Mouse (Mus musculus) MEL (cell line): ENCODE measurements around the gene Ncoa3. TPM values are rescaled to one million over a fixed set of nuclear protein-coding genes. Genes with fewer than 3 reads are reported as not detected.

Source experiments
- DNase-seq: peaks from one replicate; pipeline ENCODE4 v3.0.0; 2011; ENCODE audit warnings: low read depth, low spot score
- H3K27ac ChIP-seq: 2 replicates; pipeline ENCODE4 v1.5.1; 2012; ENCODE audit warnings: low read depth, mild to moderate bottlenecking, control low read depth, low read length, moderate library complexity; ENCODE audit not compliant: control insufficient read depth
- H3K27me3 ChIP-seq, 2 experiments: fragments of 150-350 bp in 1 of 2; sonication (generic) in 1 of 2; 2 replicates each; pipeline ENCODE4 v1.6.1; 2012; ENCODE audit warnings: low read length in 2 of 2, mild to moderate bottlenecking in 2 of 2, improper control_type of control experiment in 1 of 2, moderate library complexity in 1 of 2; ENCODE audit not compliant: insufficient read depth in 2 of 2, control insufficient read depth in 1 of 2
- H3K36me3 ChIP-seq, 2 experiments: 2 replicates each; pipeline ENCODE4 v1.6.1; 2012 to 2014; ENCODE audit warnings: low read length in 2 of 2, improper control_type of control experiment in 1 of 2, inconsistent platforms in 1 of 2, mild to moderate bottlenecking in 1 of 2; ENCODE audit not compliant: insufficient read depth in 2 of 2, control insufficient read depth in 1 of 2
- H3K4me1 ChIP-seq, 2 experiments: fragments of 150-350 bp in 1 of 2; sonication (generic) in 1 of 2; 2 replicates each; pipeline ENCODE4 v1.6.1; 2012; ENCODE audit warnings: low read length in 2 of 2, improper control_type of control experiment in 1 of 2, mild to moderate bottlenecking in 1 of 2; ENCODE audit not compliant: insufficient read depth in 2 of 2, control insufficient read depth in 1 of 2
- H3K4me3 ChIP-seq, 2 experiments: fragments of 150-350 bp in 1 of 2; sonication (generic) in 1 of 2; 2 replicates each; pipeline ENCODE4 v1.5.1; 2012; ENCODE audit warnings: low read depth in 2 of 2, low read length in 2 of 2, mild to moderate bottlenecking in 2 of 2, moderate library complexity in 2 of 2, control low read depth in 1 of 2, improper control_type of control experiment in 1 of 2; ENCODE audit not compliant: control insufficient read depth in 1 of 2, insufficient read depth in 1 of 2
- H3K79me2 ChIP-seq: 2 replicates; pipeline ENCODE4 v1.6.1; 2012; ENCODE audit warnings: mild to moderate bottlenecking, low read length, moderate library complexity; ENCODE audit not compliant: control insufficient read depth, poor library complexity, insufficient read depth
- H3K9ac ChIP-seq: 2 replicates; pipeline ENCODE4 v1.6.1; 2012; ENCODE audit warnings: low read depth, mild to moderate bottlenecking, control low read depth, low read length, moderate library complexity; ENCODE audit not compliant: control insufficient read depth, poor library complexity, severe bottlenecking
- H3K9me3 ChIP-seq: fragments of 150-350 bp; sonication (generic); replicated peaks from 2 replicates; pipeline ENCODE4 v1.6.1; 2012; ENCODE audit warnings: mild to moderate bottlenecking, low read length, improper control_type of control experiment, moderate library complexity; ENCODE audit not compliant: insufficient read depth
- BHLHE40 ChIP-seq: IDR thresholded peaks from 2 replicates; pipeline ENCODE4 v1.6.1; 2012; ENCODE audit warnings: low read depth, mild to moderate bottlenecking, inconsistent platforms, low read length, improper control_type of control experiment, borderline replicate concordance
- CHD2 ChIP-seq: IDR thresholded peaks from 2 replicates; pipeline ENCODE4 v1.6.1; 2011; ENCODE audit warnings: low read length, improper control_type of control experiment
- CTCF ChIP-seq, 3 experiments: IDR thresholded peaks in 2 of 3; conservative IDR thresholded peaks in 1 of 3; 2 replicates each; pipeline ENCODE4 v1.5.1; 2011 to 2012; ENCODE audit warnings: low read length in 3 of 3, low read depth in 2 of 3, mild to moderate bottlenecking in 2 of 3, improper control_type of control experiment in 1 of 3, inconsistent platforms in 1 of 3, mixed read lengths in 1 of 3, moderate library complexity in 1 of 3; ENCODE audit not compliant: control insufficient read depth in 1 of 3, insufficient read depth in 1 of 3, poor library complexity in 1 of 3, severe bottlenecking in 1 of 3
- E2F4 ChIP-seq: IDR thresholded peaks from 2 replicates; pipeline ENCODE4 v1.6.1; 2011; ENCODE audit warnings: low read depth, low read length, improper control_type of control experiment, borderline replicate concordance
- ELF1 ChIP-seq: IDR thresholded peaks from 2 replicates; pipeline ENCODE4 v1.6.1; 2014; ENCODE audit warnings: low read depth, mild to moderate bottlenecking, inconsistent platforms, low read length, improper control_type of control experiment, moderate library complexity
- EP300 ChIP-seq, 2 experiments: IDR thresholded peaks; 2 replicates each; pipeline ENCODE4 v1.6.1; 2011; ENCODE audit warnings: improper control_type of control experiment in 2 of 2, low read length in 2 of 2, low read depth in 1 of 2, mild to moderate bottlenecking in 1 of 2
- HCFC1 ChIP-seq: IDR thresholded peaks from 2 replicates; pipeline ENCODE4 v1.6.1; 2012; ENCODE audit warnings: low read depth, mild to moderate bottlenecking, inconsistent platforms, low read length, improper control_type of control experiment, moderate library complexity
- JUND ChIP-seq: IDR thresholded peaks from 2 replicates; pipeline ENCODE4 v1.6.1; 2011; ENCODE audit warnings: low read depth, mild to moderate bottlenecking, improper control_type of control experiment, low read length
- MAFK ChIP-seq: IDR thresholded peaks from 2 replicates; pipeline ENCODE4 v1.6.1; 2011; ENCODE audit warnings: low read depth, mild to moderate bottlenecking, low read length, improper control_type of control experiment, borderline replicate concordance
- MEF2A ChIP-seq: IDR thresholded peaks from 2 replicates; pipeline ENCODE4 v1.6.1; 2014; ENCODE audit warnings: low read depth, mild to moderate bottlenecking, inconsistent platforms, low read length, improper control_type of control experiment; ENCODE audit not compliant: poor library complexity, insufficient replicate concordance, severe bottlenecking; ENCODE audit errors: extremely low read depth
- NELFE ChIP-seq: IDR thresholded peaks from 2 replicates; pipeline ENCODE4 v1.6.1; 2011; ENCODE audit warnings: low read depth, low read length, improper control_type of control experiment
- POLR2A ChIP-seq, 2 experiments: IDR thresholded peaks; 2 replicates each; pipeline ENCODE4 v1.6.1; 2011 to 2012; ENCODE audit warnings: low read length in 2 of 2, mild to moderate bottlenecking in 2 of 2, control low read depth in 1 of 2, improper control_type of control experiment in 1 of 2, low read depth in 1 of 2, moderate library complexity in 1 of 2; ENCODE audit not compliant: control insufficient read depth in 1 of 2, insufficient read depth in 1 of 2, poor library complexity in 1 of 2
- POLR2AphosphoS2 ChIP-seq: IDR thresholded peaks from 2 replicates; pipeline ENCODE4 v1.6.1; 2011; ENCODE audit warnings: low read length, improper control_type of control experiment
- RAD21 ChIP-seq: IDR thresholded peaks from 2 replicates; pipeline ENCODE4 v1.6.1; 2011; ENCODE audit warnings: mild to moderate bottlenecking, low read depth, low read length, improper control_type of control experiment
- RCOR1 ChIP-seq: IDR thresholded peaks from 2 replicates; pipeline ENCODE4 v1.6.1; 2012; ENCODE audit warnings: low read depth, mild to moderate bottlenecking, inconsistent platforms, low read length, improper control_type of control experiment
- TAL1 ChIP-seq: IDR thresholded peaks from 2 replicates; pipeline ENCODE4 v1.6.1; 2012; ENCODE audit warnings: mild to moderate bottlenecking, inconsistent platforms, low read length, moderate library complexity, mixed read lengths
- TCF12 ChIP-seq: IDR thresholded peaks from 2 replicates; pipeline ENCODE4 v1.6.1; 2014; ENCODE audit warnings: low read depth, mild to moderate bottlenecking, inconsistent platforms, low read length, improper control_type of control experiment, moderate library complexity
- UBTF ChIP-seq: IDR thresholded peaks from 2 replicates; pipeline ENCODE4 v1.6.1; 2012; ENCODE audit warnings: low read depth, mild to moderate bottlenecking, inconsistent platforms, low read length, improper control_type of control experiment, moderate library complexity, borderline replicate concordance; ENCODE audit not compliant: insufficient read depth
- USF1 ChIP-seq: IDR thresholded peaks from 2 replicates; pipeline ENCODE4 v1.6.1; 2014; ENCODE audit warnings: low read depth, mild to moderate bottlenecking, inconsistent platforms, low read length, improper control_type of control experiment, moderate library complexity
- USF2 ChIP-seq, 2 experiments: IDR thresholded peaks; 2 replicates each; pipeline ENCODE4 v1.6.1; 2011 to 2012; ENCODE audit warnings: improper control_type of control experiment in 2 of 2, low read length in 2 of 2, borderline replicate concordance in 1 of 2, inconsistent platforms in 1 of 2, low read depth in 1 of 2, mild to moderate bottlenecking in 1 of 2; ENCODE audit not compliant: insufficient read depth in 1 of 2
- ZKSCAN1 ChIP-seq: IDR thresholded peaks from 2 replicates; pipeline ENCODE4 v1.6.1; 2012; ENCODE audit warnings: low read depth, mild to moderate bottlenecking, inconsistent platforms, low read length, improper control_type of control experiment, moderate library complexity
- ZMIZ1 ChIP-seq: IDR thresholded peaks from 2 replicates; pipeline ENCODE4 v1.6.1; 2012; ENCODE audit warnings: low read depth, mild to moderate bottlenecking, inconsistent platforms, low read length, improper control_type of control experiment, moderate library complexity
- polyA plus RNA-seq, 2 experiments: library from polyadenylated mRNA; stranded (reverse) in 1 of 2; unstranded in 1 of 2; fragments of >175 nt in 1 of 2; fragments of >200 nt in 1 of 2; gene quantifications; 2 replicates each; pipeline versions ENCODE4 v1.2.1 to v1.2.4; 2012; ENCODE audit warnings: low replicate concordance in 2 of 2, low read depth in 1 of 2; ENCODE audit not compliant: insufficient read length in 2 of 2, insufficient read depth in 1 of 2, missing spikeins in 1 of 2
- total RNA-seq: library from RNA; depleted of rRNA; stranded (reverse); fragments of 300-350 nt; gene quantifications from 2 replicates; pipeline ENCODE4 v1.2.3, GENCODE M21; 2012

The Ncoa3 gene
- total and polyA plus RNA-seq, 3 experiments: 5.7 to 19.8 (median 10.3) TPM

GRCm38 (mm10) chr2:166068261-166068660 is 75.8 kb downstream of the Ncoa3 start:
- Histone ChIP-seq H3K27me3 (no peaks in the 10 kb centered on the region), H3K4me3 (no peak overlapping the region), H3K27ac (no peak overlapping the region)
- TF ChIP-seq USF1 (no peak), CHD2 (no peak), RCOR1 (no peak), USF2 (IDR thresholded peaks at IDR 0.05; ENCODE audit: borderline replicate concordance in 1 of 2, insufficient read depth in 1 of 2, low read depth in 1 of 2, low read length in 2 of 2) (no peak), TAL1 (no peak), E2F4 (no peak), HCFC1 (no peak), POLR2A (IDR thresholded peaks at IDR 0.05; ENCODE audit: control insufficient read depth in 1 of 2, insufficient read depth in 1 of 2, low read depth in 1 of 2, low read length in 2 of 2, poor library complexity in 1 of 2) (no peak), ELF1 (no peak), CTCF (IDR thresholded peaks at IDR 0.05 in 2 of 3, conservative IDR thresholded peaks at IDR 0.05 in 1 of 3; ENCODE audit: control insufficient read depth in 1 of 3, insufficient read depth in 1 of 3, low read depth in 2 of 3, low read length in 3 of 3, poor library complexity in 1 of 3, severe bottlenecking in 1 of 3) (no peak), EP300 (IDR thresholded peaks at IDR 0.05; ENCODE audit: low read depth in 1 of 2, low read length in 2 of 2) (no peak), JUND (no peak), MAFK (no peak), MEF2A (no peak)
- TF ChIP-seq, all 39 proteins: peak for 0
- H3K79me2 ChIP-seq: no peaks in the 10 kb centered on the region
- H3K36me3 ChIP-seq: no peaks in the 10 kb centered on the region; a peak in 1 of 4 replicates
- H3K9me3 ChIP-seq: no peaks in the 10 kb centered on the region
- DNase-seq: no peak
- H3K9ac ChIP-seq: no peak overlapping the region
- no peaks in the 10 kb centered on the region for H3K4me1 ChIP-seq

DNA sequence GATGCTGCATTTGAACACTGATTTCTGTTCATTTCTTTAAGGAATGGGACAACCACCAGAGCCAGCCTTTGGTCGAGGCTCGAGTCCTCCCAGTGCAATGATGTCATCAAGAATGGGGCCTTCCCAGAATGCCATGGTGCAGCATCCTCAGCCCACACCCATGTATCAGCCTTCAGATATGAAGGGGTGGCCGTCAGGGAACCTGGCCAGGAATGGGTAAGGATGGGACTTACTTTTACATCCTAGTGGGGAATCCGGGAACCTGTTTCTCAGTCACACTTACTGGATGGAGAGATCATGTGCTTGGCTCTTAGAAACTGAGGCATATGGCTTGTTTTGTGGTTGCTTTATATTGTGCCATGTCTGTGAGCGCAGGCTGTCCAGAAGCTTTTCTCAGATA is 76.7 kb downstream of the Ncoa3 start:
- H3K4me1 ChIP-seq: no peaks in the 10 kb centered on the region
- TF ChIP-seq UBTF: no peak
- TF ChIP-seq ZKSCAN1: no peak
- no peak for TF ChIP-seq E2F4
- no peak for TF ChIP-seq RCOR1
- no peak for TF ChIP-seq POLR2AphosphoS2
- no peak for TF ChIP-seq NELFE
- TF ChIP-seq TCF12: no peak
- no peak for TF ChIP-seq USF1
- TF ChIP-seq RAD21: no peak
- no peak for TF ChIP-seq ELF1
- no peak for TF ChIP-seq CHD2
- no peak for TF ChIP-seq BHLHE40
- TF ChIP-seq ZMIZ1: no peak
- TF ChIP-seq POLR2A (IDR thresholded peaks at IDR 0.05; ENCODE audit: control insufficient read depth in 1 of 2, insufficient read depth in 1 of 2, low read depth in 1 of 2, low read length in 2 of 2, poor library complexity in 1 of 2): no peak
- H3K36me3 ChIP-seq: no peaks in the 10 kb centered on the region; a peak in 1 of 4 replicates
- H3K9me3 ChIP-seq: no peaks in the 10 kb centered on the region
- no peak for DNase-seq
- no peaks in the 10 kb centered on the region for H3K79me2 ChIP-seq
- H3K4me3 ChIP-seq: no peak overlapping the region
- no peaks in the 10 kb centered on the region for H3K27me3 ChIP-seq
- H3K9ac ChIP-seq: no peak overlapping the region
- H3K27ac ChIP-seq: no peak overlapping the region
